Mouse (Mus musculus) myocyte (in vitro differentiated cells): ENCODE measurements around the gene Mrc2.

Source experiments
- E2F4 ChIP-seq: IDR thresholded peaks from one replicate; pipeline ENCODE4 v1.6.1; 2011; ENCODE audit warnings: mild to moderate bottlenecking, control low read depth, moderate library complexity; ENCODE audit not compliant: insufficient read depth
- MAX ChIP-seq: IDR thresholded peaks from one replicate; pipeline ENCODE4 v1.6.1; 2011; ENCODE audit warnings: low read depth, mild to moderate bottlenecking, control low read depth
- MYOD1 ChIP-seq, 3 experiments: IDR thresholded peaks; one replicate each; pipeline ENCODE4 v1.6.1; 2011; ENCODE audit warnings: control low read depth in 2 of 3, low read depth in 2 of 3, mild to moderate bottlenecking in 2 of 3, moderate library complexity in 1 of 3; ENCODE audit not compliant: insufficient read length in 2 of 3, control insufficient read depth in 1 of 3
- MYOG ChIP-seq, 3 experiments: IDR thresholded peaks; one replicate each; pipeline ENCODE4 v1.6.1; 2011; ENCODE audit warnings: control low read depth in 2 of 3, low read depth in 2 of 3, mild to moderate bottlenecking in 2 of 3; ENCODE audit not compliant: insufficient read length in 2 of 3, control insufficient read depth in 1 of 3, insufficient read depth in 1 of 3
- POLR2A ChIP-seq: IDR thresholded peaks from one replicate; pipeline ENCODE4 v1.6.1; 2011; ENCODE audit warnings: low read depth, mild to moderate bottlenecking, control low read depth, moderate library complexity; ENCODE audit not compliant: insufficient read length
- POLR2AphosphoS2 ChIP-seq: IDR thresholded peaks from one replicate; pipeline ENCODE4 v1.6.1; 2011; ENCODE audit warnings: low read depth, control low read depth; ENCODE audit not compliant: insufficient read length
- REST ChIP-seq: IDR thresholded peaks from one replicate; pipeline ENCODE4 v1.6.1; 2011; ENCODE audit warnings: mild to moderate bottlenecking, control low read depth, moderate library complexity; ENCODE audit not compliant: insufficient read depth, insufficient read length
- SRF ChIP-seq: IDR thresholded peaks from one replicate; pipeline ENCODE4 v1.6.1; 2011; ENCODE audit warnings: low read depth; ENCODE audit not compliant: control insufficient read depth, insufficient read length
- TCF12 ChIP-seq: IDR thresholded peaks from one replicate; pipeline ENCODE4 v1.6.1; 2011; ENCODE audit warnings: mild to moderate bottlenecking, control low read depth; ENCODE audit not compliant: poor library complexity, insufficient read depth, severe bottlenecking
- TCF3 ChIP-seq: IDR thresholded peaks from one replicate; pipeline ENCODE4 v1.6.1; 2011; ENCODE audit warnings: low read depth, control low read depth; ENCODE audit not compliant: insufficient read length
- USF1 ChIP-seq: IDR thresholded peaks from one replicate; pipeline ENCODE4 v1.6.1; 2011; ENCODE audit warnings: low read depth, mild to moderate bottlenecking, control low read depth, moderate library complexity

- no peak for TF ChIP-seq REST
- no peak for TF ChIP-seq USF1
- TF ChIP-seq E2F4, result no peak
- TF ChIP-seq MYOG (IDR thresholded peaks at IDR 0.05; ENCODE audit: control insufficient read depth in 1 of 3, insufficient read depth in 1 of 3, insufficient read length in 2 of 3, low read depth in 2 of 3), result no peak
- no peak for TF ChIP-seq MAX
- no peak for TF ChIP-seq POLR2A
- no peak for TF ChIP-seq POLR2AphosphoS2
- no peak for TF ChIP-seq TCF12
- no peak for TF ChIP-seq MYOD1 (IDR thresholded peaks at IDR 0.05; ENCODE audit: control insufficient read depth in 1 of 3, insufficient read length in 2 of 3, low read depth in 2 of 3)
- TF ChIP-seq TCF3, result no peak
- no peak for TF ChIP-seq SRF
Measured at GRCm38 (mm10) chr11:105293901-105294494, 1.6 kb downstream of the Mrc2 start.
